Mouse (Mus musculus) erythroblast, embryonic 14.5 days (primary cell): ENCODE results near the gene Esyt1. TPM values are rescaled to one million over a fixed set of nuclear protein-coding genes. Genes with fewer than 3 reads are reported as not detected.
"Not testable (repeated sequence)": the region's sequence is repeated elsewhere in the genome, so short reads cannot be mapped to it uniquely, and the experiment has no call there.

Source experiments
- H3K27me3 ChIP-seq: 2 replicates; pipeline ENCODE4 v1.6.1; 2012; ENCODE audit warnings: inconsistent platforms; ENCODE audit not compliant: control insufficient read depth
- H3K36me3 ChIP-seq: 2 replicates; pipeline ENCODE4 v1.6.1; 2012; ENCODE audit warnings: mild to moderate bottlenecking, inconsistent platforms; ENCODE audit not compliant: control insufficient read depth
- H3K4me1 ChIP-seq: 2 replicates; pipeline ENCODE4 v1.6.1; 2012; ENCODE audit warnings: inconsistent platforms; ENCODE audit not compliant: control insufficient read depth
- H3K4me3 ChIP-seq: replicated peaks from 2 replicates; pipeline ENCODE3; 2012; ENCODE audit warnings: moderate library complexity, mild to moderate bottlenecking, inconsistent platforms
- H3K9me3 ChIP-seq: 2 replicates; pipeline ENCODE4 v1.6.1; 2012; ENCODE audit warnings: low read length, inconsistent platforms, mixed read lengths; ENCODE audit not compliant: control insufficient read depth
- GATA1 ChIP-seq: IDR thresholded peaks from 2 replicates; pipeline ENCODE4 v1.6.1; 2012; ENCODE audit warnings: low read length, inconsistent platforms, mixed read lengths
- TAL1 ChIP-seq: IDR thresholded peaks from 3 replicates; pipeline ENCODE4 v1.6.1; 2012; ENCODE audit warnings: low read length, inconsistent platforms, mixed read lengths
- polyA plus RNA-seq: library from polyadenylated mRNA; stranded (reverse); fragments of >175 nt; gene quantifications from 2 replicates; pipeline ENCODE4 v1.2.3, GENCODE M21; 2012

Gene Esyt1
- polyA plus RNA-seq, 1 experiment = 2.7 TPM

DNA sequence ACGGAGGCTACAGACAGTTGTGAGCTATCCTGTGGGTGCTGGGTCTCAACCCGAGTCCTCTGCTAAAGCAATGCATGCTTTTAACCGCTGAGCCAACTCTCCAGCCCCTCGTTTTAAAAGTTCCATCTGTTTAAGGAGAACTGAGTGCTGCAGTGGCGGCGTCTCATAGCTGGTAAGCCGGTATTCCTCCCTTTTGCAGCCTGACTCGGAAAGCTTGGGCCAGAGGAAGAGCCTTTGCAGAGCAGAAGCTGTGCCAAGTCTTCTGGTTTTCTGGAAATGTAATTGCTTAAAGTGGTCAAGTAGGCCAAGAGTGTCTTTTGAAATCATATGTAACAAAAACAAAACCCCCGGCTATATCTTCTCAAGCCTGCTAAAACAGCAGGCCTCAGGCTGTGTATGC, 17.4 kb downstream of the Esyt1 start:
- Histone ChIP-seq H3K9me3 (peaks cover 2% of the 10 kb centered on the region; the same call in 1 of the 2 replicates), H3K4me3 (no peak overlapping the region), H3K27me3 (no peaks in the 10 kb centered on the region), H3K4me1 (peaks cover 42% of the 10 kb centered on the region), H3K36me3 (peaks cover 46% of the 10 kb centered on the region)
- TF ChIP-seq GATA1 = no peak
- TF ChIP-seq TAL1 = no peak

DNA sequence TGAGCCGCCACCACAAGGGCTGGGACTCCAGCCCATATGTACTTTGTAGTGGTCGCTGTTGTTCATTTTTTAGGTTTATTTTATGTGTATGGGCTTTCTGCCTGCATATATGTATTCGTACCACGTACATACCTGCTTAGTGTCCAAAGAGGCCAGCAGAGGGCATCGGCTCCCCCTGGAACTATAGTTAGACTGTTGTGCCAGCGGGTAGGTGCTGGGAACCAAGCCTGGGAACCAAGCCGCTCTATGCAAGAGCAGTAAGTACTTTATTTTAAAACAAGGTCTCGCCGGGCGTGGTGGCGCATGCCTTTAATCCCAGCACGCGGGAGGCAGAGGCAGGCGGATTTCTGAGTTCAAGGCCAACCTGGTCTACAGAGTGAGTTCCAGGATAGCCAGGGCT, 19.7 kb downstream of the Esyt1 start:
- Histone ChIP-seq H3K36me3 (peaks cover 29% of the 10 kb centered on the region), H3K27me3 (no peaks in the 10 kb centered on the region), H3K4me1 (peaks cover 32% of the 10 kb centered on the region), H3K9me3 (peaks cover 2% of the 10 kb centered on the region; the same call in 1 of the 2 replicates), H3K4me3 (no peak overlapping the region)
- TF ChIP-seq GATA1 = no peak
- TF ChIP-seq TAL1 = no peak

DNA sequence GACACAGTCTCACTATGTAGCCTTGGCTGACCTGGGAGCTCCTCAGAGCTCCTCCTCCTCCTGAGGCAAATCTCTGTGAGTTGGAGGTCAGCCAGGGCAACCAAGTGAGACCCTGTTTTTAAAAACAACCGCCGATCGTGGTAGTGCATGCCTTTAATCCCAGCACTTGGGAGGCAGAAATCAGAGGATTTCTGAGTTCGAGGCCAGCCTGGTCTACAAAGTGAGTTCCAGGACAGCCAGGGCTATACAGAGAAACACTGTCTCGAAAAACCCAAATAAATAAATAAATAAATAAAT, 20.4 kb downstream of the Esyt1 start:
- H3K9me3 ChIP-seq, H3K4me3 ChIP-seq, H3K27me3 ChIP-seq: not testable (repeated sequence)
- Histone ChIP-seq H3K36me3 (peaks cover 23% of the 10 kb centered on the region), H3K4me1 (peaks cover 28% of the 10 kb centered on the region)

DNA sequence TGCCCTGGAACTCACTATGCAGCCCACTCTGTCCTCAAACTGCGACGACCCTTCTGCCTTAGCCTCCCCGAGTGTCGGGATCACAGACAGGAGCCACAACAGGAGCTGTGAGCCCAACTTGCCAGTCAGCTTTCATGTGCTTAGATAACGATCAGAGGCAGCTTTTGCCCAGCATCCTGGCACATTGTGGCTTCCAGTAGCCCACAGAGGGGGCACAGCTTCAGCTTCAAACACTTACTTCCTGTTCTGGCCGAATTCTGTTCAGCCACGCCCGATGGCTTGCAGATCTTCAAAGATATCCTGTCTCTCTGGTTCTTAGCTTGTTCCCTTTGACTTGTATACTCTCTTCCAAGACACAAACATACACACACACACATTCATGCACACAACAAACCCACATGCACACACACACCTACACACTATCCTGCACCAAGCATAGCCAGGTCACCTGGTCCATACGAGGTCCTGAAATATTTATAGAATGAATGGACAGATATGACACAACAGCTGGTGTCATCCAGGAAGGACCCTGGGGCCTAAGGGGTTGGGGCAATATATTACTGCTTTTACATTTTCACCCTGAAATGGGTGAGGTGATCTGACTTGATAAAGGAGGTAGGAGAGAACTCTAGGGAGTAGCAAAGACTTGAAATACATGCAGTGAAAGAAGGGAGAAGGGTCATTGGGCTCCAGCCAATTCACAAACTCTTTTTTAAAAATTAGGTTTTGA, 20.9 kb downstream of the Esyt1 start:
- TF ChIP-seq GATA1 (peak; percentile 53; the same call in 1 of the 2 replicates), TAL1 (no peak)
- H3K9me3 ChIP-seq = peaks cover 2% of the 10 kb centered on the region; the same call in 1 of the 2 replicates
- H3K27me3 ChIP-seq = no peaks in the 10 kb centered on the region
- peaks cover 18% of the 10 kb centered on the region for H3K36me3 ChIP-seq
- peaks cover 28% of the 10 kb centered on the region for H3K4me1 ChIP-seq
- H3K4me3 ChIP-seq = peak overlapping the region; percentile 14

DNA sequence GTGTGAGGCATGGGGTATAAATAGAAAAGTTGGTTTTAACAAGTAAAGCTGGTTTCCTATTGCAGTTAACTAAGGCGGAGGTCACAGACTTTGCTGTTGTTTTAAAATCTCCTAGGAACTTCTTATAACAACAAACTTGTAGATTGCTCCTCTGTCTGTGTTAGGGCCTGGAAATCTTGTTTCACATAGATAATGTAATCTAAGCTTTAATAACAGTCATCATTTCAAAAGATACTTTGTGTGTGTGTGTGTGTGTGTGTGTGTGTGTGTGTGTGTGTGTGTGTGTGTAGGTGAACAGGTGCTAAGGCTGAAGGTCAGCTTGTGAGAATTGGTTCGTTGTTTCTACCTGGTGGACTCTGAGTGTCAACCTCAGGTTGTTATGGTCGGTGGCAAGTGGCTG, 21.7 kb downstream of the Esyt1 start:
- Histone ChIP-seq H3K9me3 (peaks cover 2% of the 10 kb centered on the region; the same call in 1 of the 2 replicates), H3K36me3 (peaks cover 11% of the 10 kb centered on the region), H3K27me3 (no peaks in the 10 kb centered on the region), H3K4me1 (peaks cover 36% of the 10 kb centered on the region), H3K4me3 (no peak overlapping the region)
- TF ChIP-seq GATA1 (no peak), TAL1 (no peak)

DNA sequence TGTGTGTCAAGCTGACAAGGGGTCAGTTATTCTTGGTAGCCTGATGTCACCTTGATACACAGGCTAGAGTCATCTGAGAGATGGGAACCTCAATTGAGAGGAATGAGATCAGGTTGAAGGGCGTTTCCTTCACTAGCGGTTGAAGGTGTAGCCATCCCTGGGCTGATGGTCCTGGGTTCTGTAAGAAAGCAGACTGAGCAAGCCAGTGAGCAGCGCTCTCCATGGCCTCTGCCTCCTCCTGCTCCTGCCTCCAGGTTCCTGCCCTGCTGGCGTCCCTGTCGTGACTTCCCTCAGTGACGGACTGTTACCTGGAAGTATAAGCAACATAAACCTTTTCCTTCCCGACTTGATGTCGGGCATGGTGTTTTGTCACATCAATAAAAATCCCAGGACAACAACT, 22.1 kb downstream of the Esyt1 start:
- TF ChIP-seq GATA1 = no peak
- no peak for TF ChIP-seq TAL1
- no peaks in the 10 kb centered on the region for H3K27me3 ChIP-seq
- H3K9me3 ChIP-seq = peaks cover 2% of the 10 kb centered on the region; the same call in 1 of the 2 replicates
- H3K4me3 ChIP-seq = no peak overlapping the region
- peaks cover 11% of the 10 kb centered on the region for H3K36me3 ChIP-seq
- peaks cover 38% of the 10 kb centered on the region for H3K4me1 ChIP-seq

DNA sequence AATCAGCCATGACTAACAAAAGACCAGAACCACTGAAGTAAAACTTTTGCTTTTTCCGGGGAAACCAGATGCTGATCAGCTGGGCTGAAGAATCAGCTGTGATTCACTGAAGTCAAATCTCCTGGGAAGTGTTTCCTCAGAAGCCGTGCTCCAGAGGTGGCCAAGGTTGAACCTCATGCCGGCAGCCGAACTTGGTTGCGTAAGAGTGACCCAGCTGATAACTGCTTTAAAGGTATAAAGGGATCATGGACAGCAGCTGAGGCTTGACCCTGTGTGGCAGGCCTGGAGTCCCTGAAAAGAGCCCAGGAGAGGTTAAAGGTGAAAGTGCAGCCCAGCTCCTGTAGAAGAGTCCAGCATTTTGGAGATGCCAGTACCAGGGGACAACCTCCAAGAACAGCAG, 23.3 kb downstream of the Esyt1 start:
- no peak overlapping the region for H3K4me3 ChIP-seq
- H3K27me3 ChIP-seq = no peaks in the 10 kb centered on the region
- TF ChIP-seq GATA1 (no peak), TAL1 (no peak)
- peaks cover 48% of the 10 kb centered on the region for H3K4me1 ChIP-seq
- H3K36me3 ChIP-seq = peaks cover 11% of the 10 kb centered on the region
- peaks cover 2% of the 10 kb centered on the region; the same call in 1 of the 2 replicates for H3K9me3 ChIP-seq

DNA sequence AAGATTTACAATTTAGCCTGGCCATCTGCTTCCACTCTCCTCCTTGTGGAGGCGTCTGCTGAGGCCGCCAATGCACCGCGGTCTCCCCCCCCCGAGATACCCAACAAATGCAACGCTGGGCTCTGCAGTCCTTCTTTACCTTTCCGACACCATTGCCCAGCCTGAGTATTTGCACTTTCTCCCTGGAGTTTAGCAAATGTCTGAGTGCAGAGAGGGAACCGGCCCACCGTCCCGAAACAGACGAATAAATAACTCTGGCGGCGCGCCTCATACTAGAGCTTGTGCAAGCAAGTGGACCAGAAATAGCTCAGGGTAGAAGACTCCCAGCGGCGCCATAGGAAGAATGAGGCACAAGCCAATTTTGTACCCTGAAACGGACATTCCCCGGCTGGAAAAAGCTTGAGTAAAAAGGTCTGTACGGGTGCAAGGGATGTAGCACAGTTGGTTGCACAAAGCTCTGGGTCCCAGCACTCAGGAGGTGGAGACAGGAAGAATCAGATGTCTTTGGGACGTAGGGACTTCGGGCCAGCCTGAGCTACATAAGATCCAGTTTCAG, 26.5 kb downstream of the Esyt1 start:
- H3K36me3 ChIP-seq = peaks cover 4% of the 10 kb centered on the region; the same call in 1 of the 2 replicates
- no peaks in the 10 kb centered on the region for H3K9me3 ChIP-seq
- TF ChIP-seq TAL1 (no peak), GATA1 (no peak)
- H3K4me1 ChIP-seq = peaks cover 61% of the 10 kb centered on the region
- H3K27me3 ChIP-seq = no peaks in the 10 kb centered on the region
- H3K4me3 ChIP-seq = peak overlapping the region; percentile 78

DNA sequence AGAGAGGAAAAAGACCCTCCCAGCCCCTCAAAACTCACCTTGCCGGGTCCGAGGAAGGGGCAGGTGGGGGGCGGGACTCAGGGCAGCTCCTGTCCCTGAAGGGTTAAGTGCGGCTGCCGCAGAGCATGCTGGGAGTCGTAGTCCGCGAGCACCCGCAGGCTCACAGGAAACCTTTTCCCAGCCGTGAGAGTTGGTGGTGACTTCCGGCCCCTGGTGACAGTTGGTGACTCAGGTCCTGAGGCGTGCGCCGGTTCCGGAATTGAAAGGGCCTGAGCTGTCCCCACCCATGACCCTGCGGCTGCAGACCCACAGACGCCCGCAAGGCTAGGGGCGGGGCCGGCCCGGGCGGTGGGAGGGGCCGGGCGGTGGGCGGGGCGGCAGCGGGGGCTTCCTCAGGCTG, 27.1 kb downstream of the Esyt1 start, which contains the start of gene Myl6b:
Myl6b (minus strand) TSS at position 96 of the 400 bp plus-strand sequence.
- H3K4me3 ChIP-seq = peak within 1 kb of the TSS; percentile 78
- H3K36me3 ChIP-seq = peaks cover 3% of the 10 kb centered on the region; the same call in 1 of the 2 replicates
- TF ChIP-seq GATA1 (no peak), TAL1 (no peak)
- no peaks in the 10 kb centered on the region for H3K9me3 ChIP-seq
- H3K27me3 ChIP-seq = no peaks in the 10 kb centered on the region
- peaks cover 57% of the 10 kb centered on the region for H3K4me1 ChIP-seq
